Mouse (Mus musculus) small intestine, adult 10 weeks (tissue): ENCODE results near the gene Gm13090. TPM values are rescaled to one million over a fixed set of nuclear protein-coding genes. Genes with fewer than 3 reads are reported as not detected.

Source experiments
- polyA plus RNA-seq: library from polyadenylated mRNA; stranded (reverse); fragments of 350-450 nt; fragmentation: Illumina TruSeq; extraction: RNeasy Lipid Tissue Mini Kit (QIAGEN cat#74804); gene quantifications from one replicate; pipeline ENCODE4 v1.2.3, GENCODE M21; 2014; ENCODE audit warnings: low replicate concordance

The Gm13090 gene
- polyA plus RNA-seq: not detected

GRCm38 (mm10) chr4:151089270-151089669 is at the start of gene Gm13090:
Gene Gm13090 (plus strand): TSS chr4:151089570.

GRCm38 (mm10) chr4:151044037-151044943 is 45.1 kb upstream of the Gm13090 start, which contains the start of gene Per3:
Gene Per3 (minus strand): TSS chr4:151044665.

DNA sequence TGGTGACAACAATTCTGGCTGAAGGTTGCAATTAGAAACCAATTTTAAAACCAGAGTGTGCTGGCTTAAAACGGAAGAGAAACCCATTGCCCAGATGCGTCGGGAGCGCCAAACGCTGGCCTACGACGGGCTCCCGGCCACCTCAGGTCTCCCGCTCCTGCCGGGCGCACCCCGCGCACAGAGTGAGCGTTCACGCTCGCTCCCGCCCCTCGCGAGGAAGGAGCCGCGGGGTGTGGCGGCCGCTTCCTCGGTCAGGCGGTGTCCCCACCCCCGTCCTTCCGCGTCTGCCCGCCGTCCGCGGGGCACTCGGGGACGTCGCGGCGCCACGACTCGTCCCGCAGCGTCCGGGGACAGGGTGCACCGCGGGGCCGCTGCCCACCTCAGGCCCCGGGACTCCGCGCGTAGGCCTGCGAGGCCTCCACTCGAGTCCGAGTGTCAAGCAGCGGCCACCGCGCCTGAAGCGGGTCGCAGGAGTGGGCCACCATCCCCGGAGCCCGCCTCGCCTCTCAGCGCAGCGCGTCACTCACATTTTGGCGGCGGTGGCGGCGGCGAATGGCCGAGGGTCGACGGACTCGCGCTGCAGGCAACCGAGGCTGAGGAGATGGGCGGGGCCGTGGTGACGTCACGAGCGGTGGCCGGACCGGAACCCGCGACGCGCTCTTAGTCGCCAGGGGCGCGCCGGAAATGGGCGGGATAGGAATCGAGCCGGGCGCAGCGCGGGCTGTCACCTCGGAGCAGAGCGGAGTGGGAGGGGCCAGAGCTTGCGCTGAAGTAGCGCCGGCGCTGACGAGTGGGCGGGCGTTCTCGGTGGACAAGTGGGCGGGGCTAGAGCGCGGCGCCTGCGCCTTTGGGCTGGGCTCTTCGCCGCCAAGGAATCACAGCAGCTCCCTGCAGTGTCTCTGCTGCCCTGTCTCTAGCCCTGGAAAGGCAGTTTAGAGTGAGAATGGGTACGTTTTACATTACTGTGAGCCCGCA is 31.7 kb upstream of the Gm13090 start, which contains the start of gene Vamp3:
Vamp3 (minus strand) TSS at position 617 of the 975 bp plus-strand sequence.

Other genes with a start within 250 kb of the Gm13090 start
- gene Errfi1, start 235.7 kb upstream of the Gm13090 start, polyA plus RNA-seq: 73.2 TPM
- gene Park7, start 175.1 kb upstream of the Gm13090 start, polyA plus RNA-seq: 7.6 TPM
- 0.63 TPM for gene Tnfrsf9, start 175.0 kb upstream of the Gm13090 start, polyA plus RNA-seq
- not detected for gene Uts2, start 92.5 kb upstream of the Gm13090 start, polyA plus RNA-seq
- 2.4 TPM for gene Per3, start 44.9 kb upstream of the Gm13090 start, polyA plus RNA-seq
- 269 TPM for gene Vamp3, start 31.6 kb upstream of the Gm13090 start, polyA plus RNA-seq